Mouse (Mus musculus) embryonic facial prominence, embryonic 12.5 days (tissue): ENCODE results near the gene Gimap8. TPM values are rescaled to one million over a fixed set of nuclear protein-coding genes. Genes with fewer than 3 reads are reported as not detected.

Experiments
- ATAC-seq: fragments of 200-750 bp; cut with Nextera tagmentation; 2 replicates; pipeline ENCODE4 v1.8.0; 2017; ENCODE audit not compliant: insufficient number of reproducible peaks, insufficient read depth, low FRiP score, low TSS enrichment
- H3K27ac ChIP-seq: fragments of 300-500 bp; sonication (generic); 2 replicates; pipeline ENCODE4 v1.5.1; 2016; ENCODE audit warnings: mild to moderate bottlenecking
- H3K27me3 ChIP-seq: fragments of 300-500 bp; sonication (generic); 2 replicates; pipeline ENCODE4 v1.6.1; 2016; ENCODE audit warnings: mild to moderate bottlenecking, moderate library complexity
- H3K36me3 ChIP-seq: fragments of 300-500 bp; sonication (generic); 2 replicates; pipeline ENCODE4 v1.6.1; 2016; ENCODE audit warnings: mild to moderate bottlenecking
- H3K4me1 ChIP-seq: fragments of 300-500 bp; sonication (generic); 2 replicates; pipeline ENCODE4 v1.6.1; 2016
- H3K4me2 ChIP-seq: fragments of 300-500 bp; sonication (generic); replicated peaks from 2 replicates; pipeline ENCODE4 v1.6.1; 2016; ENCODE audit warnings: mild to moderate bottlenecking, moderate library complexity
- H3K4me3 ChIP-seq: fragments of 300-500 bp; sonication (generic); 2 replicates; pipeline ENCODE4 v1.5.1; 2016; ENCODE audit warnings: mild to moderate bottlenecking
- H3K9ac ChIP-seq: fragments of 300-500 bp; sonication (generic); 2 replicates; pipeline ENCODE4 v1.6.1; 2016; ENCODE audit warnings: mild to moderate bottlenecking, moderate library complexity
- H3K9me3 ChIP-seq: fragments of 300-500 bp; sonication (generic); 2 replicates; pipeline ENCODE4 v1.6.1; 2016; ENCODE audit warnings: mild to moderate bottlenecking, moderate library complexity
- whole genome bisulfite sequencing: fragments of 180-500 bp; shearing (Covaris S2); methylation state at CpG from one replicate; pipeline ENCODE4 v1.1.7; 2016; 5-methylcytosine and 5-hydroxymethylcytosine counted together
- polyA plus RNA-seq: library from polyadenylated mRNA; unstranded; fragments of >200 nt; fragmentation: Nextera tagmentation; extraction: Ambion mirVana; gene quantifications from 2 replicates; pipeline ENCODE4 v1.2.1, GENCODE M21; 2016

Gene Gimap8
- polyA plus RNA-seq, 1 experiment from 2014 or later: 0.74 TPM

GRCm38 (mm10) chr6:48638553-48638952 lies 8.5 kb upstream of the Gimap8 start:
- H3K4me1 ChIP-seq: no peaks in the 10 kb centered on the region
- no peaks in the 10 kb centered on the region for H3K9me3 ChIP-seq
- H3K4me3 ChIP-seq: no peak overlapping the region
- no peak for ATAC-seq
- no peak overlapping the region for H3K4me2 ChIP-seq
- no peaks in the 10 kb centered on the region for H3K27me3 ChIP-seq
- WGBS: 72% methylated on average over 2 of the region's 2 CpGs
- H3K27ac ChIP-seq: no peak overlapping the region
- no peaks in the 10 kb centered on the region for H3K36me3 ChIP-seq
- H3K9ac ChIP-seq: no peak overlapping the region

GRCm38 (mm10) chr6:48641391-48641790 lies 5.6 kb upstream of the Gimap8 start:
- Histone ChIP-seq H3K36me3 (no peaks in the 10 kb centered on the region), H3K4me2 (no peak overlapping the region), H3K9me3 (no peaks in the 10 kb centered on the region), H3K9ac (no peak overlapping the region), H3K4me3 (no peak overlapping the region), H3K27ac (no peak overlapping the region), H3K27me3 (no peaks in the 10 kb centered on the region), H3K4me1 (no peaks in the 10 kb centered on the region)
- WGBS: 66% methylated on average over 6 of the region's 6 CpGs
- no peak for ATAC-seq

DNA sequence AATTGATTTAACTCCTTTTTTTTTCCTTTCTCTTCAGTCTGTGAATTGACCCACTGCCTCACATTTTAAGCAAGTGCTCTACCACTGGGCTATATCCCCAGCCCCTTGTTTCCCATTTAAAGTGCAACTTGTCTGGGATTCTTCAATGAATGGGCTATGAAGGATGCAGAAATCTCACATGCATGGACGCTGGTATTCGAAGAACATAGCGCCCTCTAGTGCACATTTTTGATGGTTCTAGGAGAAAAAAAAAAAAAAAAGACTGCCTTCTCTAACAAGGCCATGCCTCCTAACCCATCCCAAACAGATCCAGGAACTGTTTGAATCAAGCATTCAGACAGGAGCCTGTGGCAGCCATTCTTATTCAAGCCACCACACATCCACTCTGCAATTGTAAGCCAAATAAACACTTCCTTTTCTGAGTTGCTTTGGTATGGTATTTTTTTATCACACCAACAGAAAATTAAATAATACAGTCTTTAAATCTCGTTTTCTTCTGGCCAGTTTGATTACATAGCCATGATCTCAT lies 4.2 kb upstream of the Gimap8 start:
- 22% methylated on average over 4 of the region's 4 CpGs for WGBS
- no peak for ATAC-seq
- Histone ChIP-seq H3K36me3 (no peaks in the 10 kb centered on the region), H3K9me3 (no peaks in the 10 kb centered on the region), H3K4me3 (no peak overlapping the region), H3K9ac (no peak overlapping the region), H3K4me2 (no peak overlapping the region), H3K4me1 (no peaks in the 10 kb centered on the region), H3K27ac (no peak overlapping the region), H3K27me3 (no peaks in the 10 kb centered on the region)

GRCm38 (mm10) chr6:48645660-48646308 lies 1.2 kb upstream of the Gimap8 start:
- no peaks in the 10 kb centered on the region for H3K27me3 ChIP-seq
- H3K27ac ChIP-seq: no peak overlapping the region
- no peak for ATAC-seq
- H3K9ac ChIP-seq: no peak overlapping the region
- H3K4me3 ChIP-seq: no peak overlapping the region
- no peak overlapping the region for H3K4me2 ChIP-seq
- WGBS: 13% methylated on average over 12 of the region's 12 CpGs
- no peaks in the 10 kb centered on the region for H3K36me3 ChIP-seq
- H3K9me3 ChIP-seq: no peaks in the 10 kb centered on the region
- H3K4me1 ChIP-seq: no peaks in the 10 kb centered on the region

- Histone ChIP-seq H3K27ac (no peak overlapping the region), H3K4me3 (no peak overlapping the region), H3K27me3 (no peaks in the 10 kb centered on the region), H3K9me3 (no peaks in the 10 kb centered on the region), H3K9ac (no peak overlapping the region), H3K4me1 (no peaks in the 10 kb centered on the region), H3K4me2 (no peak overlapping the region), H3K36me3 (no peaks in the 10 kb centered on the region)
- ATAC-seq: no peak
- WGBS: 84% methylated on average over 4 of the region's 4 CpGs
These were observed 734 bp upstream of the Gimap8 start for GRCm38 (mm10) chr6:48646309-48646690.

GRCm38 (mm10) chr6:48647611-48648010 lies 577 bp downstream of the Gimap8 start:
- 80% methylated on average over 2 of the region's 2 CpGs for WGBS
- Histone ChIP-seq H3K4me2 (no peak overlapping the region), H3K4me3 (no peak overlapping the region), H3K27me3 (no peaks in the 10 kb centered on the region), H3K27ac (no peak overlapping the region), H3K9ac (no peak overlapping the region), H3K4me1 (no peaks in the 10 kb centered on the region), H3K9me3 (no peaks in the 10 kb centered on the region), H3K36me3 (no peaks in the 10 kb centered on the region)
- ATAC-seq: no peak

DNA sequence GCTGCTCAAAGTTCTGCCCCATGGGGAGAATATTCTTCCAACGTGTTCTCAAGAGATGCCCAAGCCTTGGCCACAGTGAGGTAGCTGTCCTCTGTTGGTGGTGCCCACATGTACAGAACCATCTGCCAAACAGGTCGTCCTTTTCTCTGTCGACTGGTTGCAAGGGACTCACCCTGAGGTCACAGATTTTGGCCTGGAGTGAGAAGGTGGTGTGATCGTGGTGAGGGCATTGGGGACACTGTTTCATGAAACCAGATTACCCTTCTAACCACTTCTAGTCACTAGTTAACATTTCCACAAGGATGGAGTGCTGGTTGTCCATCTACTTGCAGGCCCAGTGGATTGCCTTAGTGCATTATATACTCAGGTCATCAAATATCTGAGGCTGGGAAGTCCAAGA lies 1.7 kb downstream of the Gimap8 start:
- no peaks in the 10 kb centered on the region for H3K4me1 ChIP-seq
- H3K9me3 ChIP-seq: no peaks in the 10 kb centered on the region
- ATAC-seq: no peak
- H3K27ac ChIP-seq: no peak overlapping the region
- H3K4me3 ChIP-seq: no peak overlapping the region
- H3K4me2 ChIP-seq: no peak overlapping the region
- no peaks in the 10 kb centered on the region for H3K36me3 ChIP-seq
- H3K27me3 ChIP-seq: no peaks in the 10 kb centered on the region
- 87% methylated on average over 4 of the region's 4 CpGs for WGBS
- no peak overlapping the region for H3K9ac ChIP-seq

- no peaks in the 10 kb centered on the region for H3K36me3 ChIP-seq
- H3K9ac ChIP-seq: no peak overlapping the region
- H3K27ac ChIP-seq: no peak overlapping the region
- H3K27me3 ChIP-seq: no peaks in the 10 kb centered on the region
- WGBS: 85% methylated on average over 9 of the region's 9 CpGs
- no peak for ATAC-seq
- no peaks in the 10 kb centered on the region for H3K9me3 ChIP-seq
- H3K4me1 ChIP-seq: no peaks in the 10 kb centered on the region
- no peak overlapping the region for H3K4me3 ChIP-seq
- H3K4me2 ChIP-seq: no peak overlapping the region
These were observed 3.0 kb downstream of the Gimap8 start for GRCm38 (mm10) chr6:48650041-48650440.

- Histone ChIP-seq H3K4me3 (no peak overlapping the region), H3K4me1 (no peaks in the 10 kb centered on the region), H3K27ac (no peak overlapping the region), H3K9me3 (no peaks in the 10 kb centered on the region), H3K4me2 (no peak overlapping the region), H3K36me3 (no peaks in the 10 kb centered on the region), H3K27me3 (no peaks in the 10 kb centered on the region), H3K9ac (no peak overlapping the region)
- no peak for ATAC-seq
- WGBS: 78% methylated on average over 5 of the region's 5 CpGs
These were observed 11.7 kb downstream of the Gimap8 start for GRCm38 (mm10) chr6:48658721-48659120.

DNA sequence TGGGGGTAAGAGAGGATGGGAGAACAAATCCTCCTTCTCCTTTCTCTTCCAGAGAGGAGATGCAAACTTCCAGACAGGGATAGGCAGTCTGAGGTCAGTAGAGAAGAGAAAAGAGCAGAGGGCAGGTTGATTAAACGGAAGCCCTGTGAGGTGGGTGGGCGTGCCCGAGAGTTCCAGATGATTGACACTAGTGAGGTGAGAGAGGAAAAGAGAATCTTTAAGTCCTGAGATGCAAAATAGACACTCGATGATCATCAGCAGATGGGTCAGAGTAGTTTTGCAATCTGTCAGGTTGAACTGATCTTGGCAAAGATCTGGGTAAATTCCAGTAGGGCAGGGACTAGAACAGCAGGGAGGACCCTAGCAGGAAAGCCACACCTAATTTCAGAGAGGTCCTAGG lies 17.7 kb downstream of the Gimap8 start:
- Histone ChIP-seq H3K4me2 (no peak overlapping the region), H3K4me1 (no peaks in the 10 kb centered on the region), H3K36me3 (no peaks in the 10 kb centered on the region), H3K27me3 (no peaks in the 10 kb centered on the region), H3K4me3 (no peak overlapping the region), H3K27ac (no peak overlapping the region), H3K9me3 (no peaks in the 10 kb centered on the region), H3K9ac (no peak overlapping the region)
- no peak for ATAC-seq
- 79% methylated on average over 4 of the region's 4 CpGs for WGBS

DNA sequence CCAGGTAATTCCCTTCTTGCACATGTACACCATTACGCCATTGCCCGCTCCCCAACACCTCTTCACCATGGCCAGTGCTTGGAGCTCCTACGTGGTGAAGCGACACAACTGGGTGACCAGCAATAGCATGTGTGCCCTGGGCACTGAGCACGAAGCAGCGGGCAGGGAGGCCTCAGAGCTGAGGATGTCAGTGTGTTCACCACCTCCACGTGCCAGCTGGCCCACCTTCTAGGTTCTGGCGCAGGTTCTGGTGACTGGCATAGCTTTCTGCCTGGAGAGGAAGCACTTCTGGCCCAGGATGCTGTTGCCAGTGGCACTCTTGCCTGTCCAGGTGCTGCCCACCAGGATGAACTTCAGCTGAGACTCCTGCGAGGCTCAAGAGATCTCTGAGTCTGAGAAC lies 18.4 kb downstream of the Gimap8 start:
- no peak for ATAC-seq
- WGBS: 92% methylated on average over 9 of the region's 9 CpGs
- H3K27me3 ChIP-seq: no peaks in the 10 kb centered on the region
- H3K9me3 ChIP-seq: no peaks in the 10 kb centered on the region
- H3K4me1 ChIP-seq: no peaks in the 10 kb centered on the region
- H3K9ac ChIP-seq: no peak overlapping the region
- H3K4me3 ChIP-seq: no peak overlapping the region
- no peak overlapping the region for H3K4me2 ChIP-seq
- no peak overlapping the region for H3K27ac ChIP-seq
- no peaks in the 10 kb centered on the region for H3K36me3 ChIP-seq

DNA sequence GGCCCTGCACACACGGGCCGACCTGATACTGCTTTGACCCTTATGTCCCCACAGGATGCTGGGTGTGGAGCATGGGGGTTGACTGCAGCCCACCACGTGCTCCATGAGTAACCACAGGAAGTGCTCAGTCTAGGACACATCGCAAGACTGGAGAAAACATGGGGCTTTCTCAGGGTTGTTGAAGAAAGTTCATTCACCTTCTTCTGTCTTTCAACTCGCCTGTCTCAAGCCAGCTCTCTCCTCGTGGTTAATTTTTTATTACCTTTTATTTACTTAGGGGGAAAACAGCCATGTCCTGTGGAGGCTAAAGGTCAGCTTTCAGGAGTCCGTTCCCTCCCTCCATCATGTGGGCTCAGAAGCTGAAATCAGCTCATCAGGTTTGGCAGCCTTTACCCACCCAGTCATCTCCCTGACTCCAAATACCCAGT lies 19.1 kb downstream of the Gimap8 start:
- WGBS: 60% methylated on average over 7 of the region's 7 CpGs
- Histone ChIP-seq H3K27me3 (no peaks in the 10 kb centered on the region), H3K9ac (no peak overlapping the region), H3K4me3 (no peak overlapping the region), H3K36me3 (no peaks in the 10 kb centered on the region), H3K4me2 (no peak overlapping the region), H3K27ac (no peak overlapping the region), H3K4me1 (no peaks in the 10 kb centered on the region), H3K9me3 (no peaks in the 10 kb centered on the region)
- ATAC-seq: no peak
